Mouse (Mus musculus): ENCODE measurements around the gene Kri1. TPM values are rescaled to one million over a fixed set of nuclear protein-coding genes. Genes with fewer than 3 reads are reported as not detected.

The Kri1 gene
- 37.2 and 41.4 TPM in 2 replicates for polyA plus RNA-seq (2012; rRNA removed)

GRCm38 (mm10) chr9:21287571-21288402, at the start of gene Kri1:
TSS of gene Kri1 (minus strand) at chr9:21287969.

GRCm38 (mm10) chr9:21320619-21321512, 33.1 kb upstream of the Kri1 start, which contains the start of gene Slc44a2:
TSS of gene Slc44a2 (plus strand) at chr9:21320698.

GRCm38 (mm10) chr9:21312134-21312533, 24.4 kb upstream of the Kri1 start, which contains the start of gene Ap1m2:
TSS of gene Ap1m2 (minus strand) at chr9:21312337.

GRCm38 (mm10) chr9:21291022-21291787, 3.4 kb upstream of the Kri1 start, which contains the start of gene Cdkn2d:
TSS of gene Cdkn2d (minus strand) at chr9:21291407.

GRCm38 (mm10) chr9:21265000-21265561, 22.7 kb downstream of the Kri1 start, which contains the start of gene Atg4d:
TSS of gene Atg4d (plus strand) at chr9:21265293.

GRCm38 (mm10) chr9:21248326-21248725, 39.4 kb downstream of the Kri1 start, which contains the start of gene S1pr5:
TSS of gene S1pr5 (minus strand) at chr9:21248443.

GRCm38 (mm10) chr9:21238733-21239464, 48.9 kb downstream of the Kri1 start, which contains the start of gene Keap1:
TSS of gene Keap1 (minus strand) at chr9:21239361.

Other genes with a start within 250 kb of the Kri1 start
- gene Zglp1, start 220.9 kb downstream of the Kri1 start, polyA plus RNA-seq (2012; rRNA removed): 1.1 and 1.9 TPM in 2 replicates
- 3.2 and 3.9 TPM in 2 replicates for gene Gm49373, start 214.9 kb downstream of the Kri1 start, polyA plus RNA-seq (2012; rRNA removed)
- gene Fdx1l, start 214.4 kb downstream of the Kri1 start, polyA plus RNA-seq (2012; rRNA removed): 79.5 and 87.8 TPM in 2 replicates
- gene Gm38431, start 196.0 kb downstream of the Kri1 start, polyA plus RNA-seq (2012; rRNA removed): 4.5 and 5.2 TPM in 2 replicates
- gene Raver1, start 196.0 kb downstream of the Kri1 start, polyA plus RNA-seq (2012; rRNA removed): 34.8 and 34.9 TPM in 2 replicates
- 16.1 and 17.2 TPM in 2 replicates for gene Tyk2, start 156.7 kb downstream of the Kri1 start, polyA plus RNA-seq (2012; rRNA removed)
- 190 and 195 TPM in 2 replicates for gene Cdc37, start 138.0 kb downstream of the Kri1 start, polyA plus RNA-seq (2012; rRNA removed)
- 27.4 and 29.2 TPM in 2 replicates for gene Pde4a, start 122.3 kb downstream of the Kri1 start, polyA plus RNA-seq (2012; rRNA removed)
- gene Keap1, start 48.6 kb downstream of the Kri1 start, polyA plus RNA-seq (2012; rRNA removed): 50.4 and 54.6 TPM in 2 replicates
- 3.7 and 4.0 TPM in 2 replicates for gene S1pr5, start 39.5 kb downstream of the Kri1 start, polyA plus RNA-seq (2012; rRNA removed)
- gene Atg4d, start 22.7 kb downstream of the Kri1 start, polyA plus RNA-seq (2012; rRNA removed): 36.6 and 38.5 TPM in 2 replicates
- gene Cdkn2d, start 3.4 kb upstream of the Kri1 start, polyA plus RNA-seq (2012; rRNA removed): 82.3 and 95.8 TPM in 2 replicates
- 4.3 and 4.5 TPM in 2 replicates for gene Ap1m2, start 24.4 kb upstream of the Kri1 start, polyA plus RNA-seq (2012; rRNA removed)
- gene Slc44a2, start 32.7 kb upstream of the Kri1 start, polyA plus RNA-seq (2012; rRNA removed): 70.2 and 71.3 TPM in 2 replicates
- 161 and 172 TPM in 2 replicates for gene Ilf3, start 79.9 kb upstream of the Kri1 start, polyA plus RNA-seq (2012; rRNA removed)
- 86.6 and 86.7 TPM in 2 replicates for gene Qtrt1, start 123.9 kb upstream of the Kri1 start, polyA plus RNA-seq (2012; rRNA removed)
- gene Dnm2, start 136.9 kb upstream of the Kri1 start, polyA plus RNA-seq (2012; rRNA removed): 66.8 and 77.4 TPM in 2 replicates
- 35.4 and 42.5 TPM in 2 replicates for gene Tmed1, start 222.3 kb upstream of the Kri1 start, polyA plus RNA-seq (2012; rRNA removed)
- gene AB124611, start 238.2 kb upstream of the Kri1 start, polyA plus RNA-seq (2012; rRNA removed): 0.58 and 0.72 TPM in 2 replicates